Mouse (Mus musculus): Measurements from ENCODE around the gene Ten1.

DNA sequence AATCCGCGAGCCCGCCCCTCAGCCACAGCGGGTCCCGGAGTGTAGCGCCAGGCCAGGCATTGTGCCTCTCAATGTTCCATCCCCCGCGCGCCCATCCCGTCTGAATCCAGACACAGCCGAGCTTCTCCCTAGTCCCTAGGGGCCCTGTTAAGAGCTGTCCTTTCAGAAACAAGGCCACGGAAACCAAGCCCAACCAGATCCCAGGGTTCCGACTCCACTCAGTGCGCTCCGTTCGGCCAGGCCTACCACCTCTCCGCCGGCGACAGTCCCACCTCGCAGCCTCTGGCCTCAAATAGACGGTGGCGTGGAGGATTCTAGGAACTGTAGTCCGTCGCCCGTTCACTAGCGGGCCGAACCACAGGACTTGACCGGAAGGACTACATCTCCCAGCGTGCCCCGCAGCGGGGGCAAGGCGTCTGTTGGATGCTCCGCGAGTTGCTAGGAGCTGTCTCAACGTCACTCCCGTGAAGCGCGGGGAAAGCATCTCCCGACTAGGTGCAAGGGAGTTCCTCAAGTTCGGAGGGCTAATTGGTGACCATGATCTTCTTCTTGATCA, 30.7 kb upstream of the Ten1 start, which contains the start of gene Fbf1:
- TF ChIP-seq CTCF (IDR thresholded peaks at IDR 0.05; ENCODE audit: low read depth, low read length) (no peak), POLR2A (IDR thresholded peaks at IDR 0.05; ENCODE audit: borderline replicate concordance, low read depth, low read length) (no peak)

Data from bone marrow macrophage, adult 2 months (primary cell).